Mouse (Mus musculus) stomach, embryonic 14.5 days (tissue): Measurements from ENCODE around the gene Baiap2. TPM values are rescaled to one million over a fixed set of nuclear protein-coding genes. Genes with fewer than 3 reads are reported as not detected.

Source experiments
- ATAC-seq: fragments of 200-750 bp; cut with Nextera tagmentation; 2 replicates; pipeline ENCODE4 v1.8.0; 2017; ENCODE audit warnings: low read depth, moderate TSS enrichment; ENCODE audit not compliant: insufficient number of reproducible peaks, insufficient read depth, low FRiP score
- H3K27ac ChIP-seq: fragments of 300-500 bp; sonication (generic); 2 replicates; pipeline ENCODE4 v1.5.1; 2014; ENCODE audit warnings: mild to moderate bottlenecking, low read length, moderate library complexity, mixed read lengths
- H3K27me3 ChIP-seq: fragments of 300-500 bp; sonication (generic); 2 replicates; pipeline ENCODE4 v1.6.1; 2014; ENCODE audit warnings: low read length, control low read depth, mixed read lengths; ENCODE audit not compliant: control insufficient read depth, insufficient read depth
- H3K36me3 ChIP-seq: fragments of 300-500 bp; sonication (generic); 2 replicates; pipeline ENCODE4 v1.6.1; 2014; ENCODE audit warnings: mild to moderate bottlenecking, control low read depth, low read length, moderate library complexity, mixed read lengths; ENCODE audit not compliant: control insufficient read depth, insufficient read depth
- H3K4me1 ChIP-seq: fragments of 300-500 bp; sonication (generic); 2 replicates; pipeline ENCODE4 v1.6.1; 2014; ENCODE audit warnings: low read length, control low read depth, mixed read lengths; ENCODE audit not compliant: control insufficient read depth, insufficient read depth
- H3K4me2 ChIP-seq: fragments of 300-500 bp; sonication (generic); replicated peaks from 2 replicates; pipeline ENCODE4 v1.6.1; 2014; ENCODE audit warnings: low read depth, low read length, control low read depth
- H3K4me3 ChIP-seq: fragments of 300-500 bp; sonication (generic); 2 replicates; pipeline ENCODE4 v1.5.1; 2014; ENCODE audit warnings: low read depth, low read length, control low read depth
- H3K9ac ChIP-seq: fragments of 300-500 bp; sonication (generic); replicated peaks from 2 replicates; pipeline ENCODE4 v1.6.1; 2014; ENCODE audit warnings: low read depth, mild to moderate bottlenecking, control low read depth, low read length, moderate library complexity, mixed read lengths
- H3K9me3 ChIP-seq: fragments of 300-500 bp; sonication (generic); 2 replicates; pipeline ENCODE4 v1.6.1; 2016; ENCODE audit warnings: low read depth, low read length, control low read depth; ENCODE audit not compliant: control insufficient read depth
- WGBS: fragments of 180-500 bp; shearing (Covaris S2); extraction: QIAGEN DNeasy Blood & Tissue Kit; methylation state at CpG from one replicate; pipeline ENCODE4 v1.1.7; 2014; 5-methylcytosine and 5-hydroxymethylcytosine counted together
- polyA plus RNA-seq: library from polyadenylated mRNA; unstranded; fragments of >200 nt; fragmentation: Nextera tagmentation; extraction: Ambion mirVana; gene quantifications from 2 replicates; pipeline ENCODE4 v1.2.1, GENCODE M21; 2014

Gene Baiap2
- polyA plus RNA-seq, 1 experiment from 2014 or later, result 28.0 TPM

DNA sequence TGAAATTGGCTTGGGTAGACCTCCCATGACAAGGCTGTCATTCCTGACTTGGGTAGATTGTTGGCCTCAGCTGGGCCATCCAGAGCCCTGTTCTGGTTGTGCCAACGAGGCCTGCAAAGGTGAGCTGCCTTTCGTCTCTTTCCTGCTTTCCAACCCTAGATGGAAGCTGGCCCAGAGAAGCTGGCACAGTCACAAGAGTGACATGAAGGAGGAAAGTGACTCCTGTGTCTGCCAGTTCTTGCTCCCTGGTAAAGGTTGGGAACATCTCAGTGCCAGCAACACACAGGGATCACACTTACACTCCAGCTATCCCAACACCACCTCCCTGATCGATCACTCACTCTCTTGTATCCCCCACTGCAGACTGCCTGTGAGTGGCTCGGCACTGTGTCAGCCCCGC lies 36.8 kb upstream of the Baiap2 start:
- H3K4me3 ChIP-seq, result no peak overlapping the region
- H3K4me2 ChIP-seq, result no peak overlapping the region
- no peaks in the 10 kb centered on the region for H3K27me3 ChIP-seq
- no peak for ATAC-seq
- H3K27ac ChIP-seq, result no peak overlapping the region
- H3K4me1 ChIP-seq, result no peaks in the 10 kb centered on the region
- 86% methylated on average over 5 of the region's 5 CpGs for WGBS
- no peaks in the 10 kb centered on the region for H3K9me3 ChIP-seq
- no peak overlapping the region for H3K9ac ChIP-seq
- no peaks in the 10 kb centered on the region for H3K36me3 ChIP-seq

DNA sequence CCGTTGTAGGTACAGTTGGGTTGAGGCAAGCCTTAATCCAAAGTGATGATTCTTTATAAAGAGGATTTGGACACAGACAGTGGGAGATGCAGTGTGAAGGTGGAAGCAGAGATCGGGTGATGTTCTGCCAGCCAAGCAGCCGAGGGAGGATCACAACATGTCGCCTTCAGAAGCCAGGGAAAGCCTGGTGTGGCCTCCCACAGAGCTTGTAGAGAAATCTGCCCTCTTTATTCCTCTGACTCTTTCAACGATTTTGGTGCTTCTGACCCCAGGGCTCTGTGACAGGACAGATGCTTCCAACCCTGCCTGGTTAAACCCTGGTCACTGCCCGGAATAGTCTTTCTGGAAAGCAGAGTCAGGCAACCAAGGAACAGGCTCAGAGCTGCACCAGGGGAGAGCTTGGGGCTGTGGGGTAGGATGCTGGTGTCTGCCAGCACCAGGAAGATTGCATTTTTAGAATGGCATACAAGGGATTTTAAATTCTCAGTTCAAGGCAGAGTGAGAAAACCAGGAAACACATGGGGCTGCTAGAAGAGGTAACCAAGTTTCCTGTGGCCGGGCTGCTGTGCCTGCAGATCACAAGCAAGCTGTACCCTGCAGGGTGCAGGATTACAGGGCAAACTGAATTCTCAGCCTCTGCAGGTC lies 35.4 kb upstream of the Baiap2 start:
- H3K36me3 ChIP-seq, result no peaks in the 10 kb centered on the region
- WGBS, result 42% methylated on average over 7 of the region's 7 CpGs

DNA sequence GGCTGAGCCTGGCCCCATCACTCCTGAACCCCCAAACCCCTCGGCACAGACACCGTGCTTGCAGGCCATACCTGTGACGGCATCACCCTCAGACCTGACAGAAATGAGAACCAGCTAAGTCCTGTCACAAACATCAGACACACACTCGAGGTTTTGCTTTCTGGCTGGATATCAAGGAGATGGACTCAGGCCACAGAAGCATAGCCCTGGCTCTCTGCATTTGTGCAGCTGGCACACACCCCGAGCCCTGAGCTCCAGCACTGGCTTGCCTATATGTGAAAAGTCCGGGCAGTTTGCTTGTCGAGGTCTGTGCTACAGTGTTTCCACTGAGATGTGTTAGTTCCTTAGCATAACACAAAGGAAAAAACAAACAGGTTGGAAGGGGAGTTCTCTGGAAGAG lies 34.9 kb upstream of the Baiap2 start:
- no peak overlapping the region for H3K4me3 ChIP-seq
- H3K27ac ChIP-seq, result no peak overlapping the region
- H3K36me3 ChIP-seq, result no peaks in the 10 kb centered on the region
- no peak overlapping the region for H3K4me2 ChIP-seq
- H3K4me1 ChIP-seq, result peaks cover under 1% of the 10 kb centered on the region
- H3K9me3 ChIP-seq, result no peaks in the 10 kb centered on the region
- no peak for ATAC-seq
- no peak overlapping the region for H3K9ac ChIP-seq
- whole genome bisulfite sequencing, result 50% methylated on average over 7 of the region's 7 CpGs
- no peaks in the 10 kb centered on the region for H3K27me3 ChIP-seq

More for the DNA sequence above, 35.4 kb upstream of the Baiap2 start:
- Histone ChIP-seq H3K9me3 (no peaks in the 10 kb centered on the region), H3K4me1 (no peaks in the 10 kb centered on the region), H3K27me3 (no peaks in the 10 kb centered on the region), H3K9ac (no peak overlapping the region), H3K4me2 (no peak overlapping the region), H3K4me3 (no peak overlapping the region), H3K27ac (no peak overlapping the region)
- ATAC-seq, result no peak

DNA sequence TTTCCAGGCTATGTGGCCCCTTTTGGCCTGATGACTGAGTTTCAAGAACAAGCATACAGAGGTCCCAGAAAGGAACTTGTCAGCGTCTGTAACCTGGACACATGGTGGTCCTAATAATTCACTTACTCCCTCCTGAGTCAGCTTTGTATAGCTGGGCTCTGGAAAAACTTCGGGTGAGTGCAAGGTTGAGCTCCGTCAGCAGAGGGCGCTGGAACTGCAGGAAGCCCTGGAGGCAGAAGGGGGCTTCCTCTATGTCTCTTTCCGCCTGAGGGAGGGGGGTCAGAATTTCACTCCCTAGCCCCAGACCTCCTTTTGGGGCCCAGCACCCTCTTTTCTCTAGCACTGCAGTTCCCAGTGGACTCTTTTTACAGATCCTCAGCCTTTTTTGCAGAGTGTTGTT lies 33.1 kb upstream of the Baiap2 start:
- ATAC-seq, result no peak
- 0 out of 2 replicates have a peak overlapping the region, but pooled peaks have one; percentile 3 for H3K9ac ChIP-seq
- no peaks in the 10 kb centered on the region for H3K36me3 ChIP-seq

DNA sequence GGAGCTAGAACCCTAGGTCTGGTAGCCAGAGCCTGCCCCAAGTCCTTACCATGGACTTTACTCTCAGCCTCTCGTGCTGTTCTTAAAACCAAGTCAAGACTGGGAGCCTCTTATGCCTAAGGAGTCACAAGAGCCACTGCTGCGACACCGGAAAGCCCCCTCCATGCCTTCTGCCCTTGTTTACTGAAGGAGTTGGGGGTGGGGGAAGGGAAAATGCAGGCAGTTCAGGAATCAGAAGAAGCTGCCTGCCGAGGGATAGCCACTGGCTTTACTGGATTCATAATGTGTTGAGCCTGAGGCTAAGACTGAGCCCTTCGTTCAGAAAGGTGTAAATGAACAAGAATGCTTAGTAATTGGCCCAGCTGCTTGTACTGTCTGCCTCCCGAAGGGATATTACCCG lies 29.7 kb upstream of the Baiap2 start:
- Histone ChIP-seq H3K9ac (0 out of 2 replicates have a peak overlapping the region, but pooled peaks have one; percentile 98), H3K36me3 (peaks cover 11% of the 10 kb centered on the region), H3K27ac (no peak overlapping the region), H3K4me3 (peak overlapping the region; percentile 91), H3K4me1 (peaks cover 28% of the 10 kb centered on the region), H3K9me3 (no peaks in the 10 kb centered on the region), H3K27me3 (no peaks in the 10 kb centered on the region), H3K4me2 (peak overlapping the region; percentile 88)
- ATAC-seq, result no peak
- 10% methylated on average over 7 of the region's 7 CpGs for WGBS

More for the DNA sequence above, 33.1 kb upstream of the Baiap2 start:
- Histone ChIP-seq H3K4me3 (no peak overlapping the region), H3K27ac (no peak overlapping the region), H3K4me2 (0 out of 2 replicates have a peak overlapping the region, but pooled peaks have one; percentile 15), H3K4me1 (peaks cover 9% of the 10 kb centered on the region), H3K9me3 (no peaks in the 10 kb centered on the region), H3K27me3 (no peaks in the 10 kb centered on the region)
- WGBS, result 0% methylated on average over 5 of the region's 5 CpGs

DNA sequence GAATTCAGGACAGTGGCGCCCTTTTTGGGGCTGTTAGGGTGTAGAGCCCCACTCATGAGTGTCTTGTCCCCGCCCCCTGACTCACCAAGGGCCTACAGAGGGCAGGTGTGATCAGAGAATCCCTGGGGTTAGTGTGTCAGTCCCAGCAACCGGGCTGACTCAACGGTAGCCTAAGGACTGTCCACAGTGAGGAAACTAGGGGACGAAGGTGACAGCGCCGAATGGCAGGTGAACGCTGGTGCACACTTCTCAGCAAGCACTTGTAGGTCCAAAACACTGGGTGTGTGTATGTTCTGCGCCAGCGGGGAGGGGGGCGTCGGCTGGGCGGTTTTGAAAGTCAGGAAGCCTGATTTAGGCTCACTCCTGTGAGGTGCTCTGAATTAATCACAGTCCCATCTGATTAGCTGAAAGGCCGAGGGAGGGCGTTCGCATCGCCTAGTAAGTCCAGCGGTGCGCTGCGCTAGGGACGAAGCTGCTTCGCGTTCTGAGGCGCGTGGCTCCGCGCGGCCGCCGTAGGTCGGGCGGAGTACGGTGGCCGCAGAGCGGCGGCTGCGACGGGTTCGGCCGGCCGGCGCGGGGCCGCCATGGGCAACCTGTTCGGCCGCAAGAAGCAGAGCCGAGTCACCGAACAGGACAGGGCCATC lies 29.1 kb upstream of the Baiap2 start, which contains the start of gene Chmp6:
Chmp6 (plus strand) TSS at position 151 of the 644 bp plus-strand sequence.
- peaks cover 28% of the 10 kb centered on the region for H3K4me1 ChIP-seq
- WGBS, result under 1% methylated on average over 48 of the region's 48 CpGs
- ATAC-seq, result peak; percentile 59
- H3K4me2 ChIP-seq, result peak within 1 kb of the TSS; percentile 98
- no peaks in the 10 kb centered on the region for H3K27me3 ChIP-seq
- H3K4me3 ChIP-seq, result peak within 1 kb of the TSS; percentile 91
- peaks cover 17% of the 10 kb centered on the region for H3K36me3 ChIP-seq
- H3K9me3 ChIP-seq, result no peaks in the 10 kb centered on the region
- H3K9ac ChIP-seq, result peak within 1 kb of the TSS; percentile 98
- H3K27ac ChIP-seq, result peak within 1 kb of the TSS; percentile 88

DNA sequence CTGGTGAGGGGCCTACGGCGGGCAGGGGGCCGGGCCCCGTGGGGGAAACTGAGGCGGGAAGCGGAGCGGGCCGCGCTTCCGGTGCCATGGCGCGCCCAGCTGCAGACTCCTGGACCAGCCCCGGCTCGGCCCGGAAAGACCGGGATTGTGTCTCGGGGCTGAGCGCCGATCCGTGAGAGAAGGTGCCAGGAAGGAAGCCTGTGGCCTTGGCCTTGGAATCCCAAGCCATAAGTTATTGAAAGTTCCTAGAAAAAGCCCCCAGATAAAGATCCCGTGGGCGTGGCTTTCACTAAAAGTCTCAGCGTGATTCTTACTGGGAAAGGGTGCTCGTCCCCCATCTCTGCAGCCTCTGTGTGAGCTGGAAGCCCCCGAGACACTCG lies 28.6 kb upstream of the Baiap2 start:
- Histone ChIP-seq H3K36me3 (peaks cover 20% of the 10 kb centered on the region), H3K9ac (peak overlapping the region; percentile 98), H3K4me3 (peak overlapping the region; percentile 91), H3K27ac (peak overlapping the region; percentile 88), H3K27me3 (no peaks in the 10 kb centered on the region), H3K9me3 (no peaks in the 10 kb centered on the region), H3K4me1 (peaks cover 28% of the 10 kb centered on the region), H3K4me2 (peak overlapping the region; percentile 98)
- under 1% methylated on average over 26 of the region's 26 CpGs for WGBS
- ATAC-seq, result 0 out of 2 replicates have a peak, but pooled peaks have one; percentile 2

DNA sequence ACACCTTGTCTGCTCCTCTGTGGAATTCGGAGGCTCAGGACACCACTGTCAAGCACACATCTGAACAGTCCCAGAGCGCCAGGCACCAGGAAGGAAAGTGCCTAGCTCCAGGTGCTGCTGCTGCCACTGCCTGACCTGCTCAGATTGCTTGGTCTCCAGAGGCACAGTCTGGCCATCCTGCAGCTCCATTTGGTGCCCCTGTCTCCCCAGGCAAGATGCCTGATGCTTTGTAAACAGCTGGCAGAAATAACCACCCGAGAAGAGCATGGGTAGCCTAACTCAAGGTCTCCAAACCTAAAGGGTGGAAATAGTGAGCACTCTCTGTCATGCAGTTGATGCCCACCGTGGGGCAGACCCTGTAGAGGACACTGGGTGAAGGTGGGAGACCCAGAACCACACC lies 28.2 kb upstream of the Baiap2 start:
- H3K4me2 ChIP-seq, result peak overlapping the region; percentile 98
- no peaks in the 10 kb centered on the region for H3K27me3 ChIP-seq
- WGBS, result 15% methylated on average over 4 of the region's 4 CpGs
- no peaks in the 10 kb centered on the region for H3K9me3 ChIP-seq
- ATAC-seq, result no peak
- peaks cover 25% of the 10 kb centered on the region for H3K36me3 ChIP-seq
- peak overlapping the region; percentile 98 for H3K9ac ChIP-seq
- H3K27ac ChIP-seq, result peak overlapping the region; percentile 88
- H3K4me3 ChIP-seq, result peak overlapping the region; percentile 91
- peaks cover 28% of the 10 kb centered on the region for H3K4me1 ChIP-seq
